Mouse (Mus musculus) 3134 (cell line): ENCODE measurements at regions not wholly inside any gene's neighbourhood (a gene's known extent, or its start where the extent isn't known, plus 50 kb on each side); places are given as distances from the start of the nearest gene placed in this dataset.

Experiments
- DNase-seq: peaks from one replicate; pipeline ENCODE4 v3.0.0-alpha.2; 2011; ENCODE audit warnings: low spot score; ENCODE audit not compliant: insufficient read length; ENCODE audit errors: extremely low read depth

DNA sequence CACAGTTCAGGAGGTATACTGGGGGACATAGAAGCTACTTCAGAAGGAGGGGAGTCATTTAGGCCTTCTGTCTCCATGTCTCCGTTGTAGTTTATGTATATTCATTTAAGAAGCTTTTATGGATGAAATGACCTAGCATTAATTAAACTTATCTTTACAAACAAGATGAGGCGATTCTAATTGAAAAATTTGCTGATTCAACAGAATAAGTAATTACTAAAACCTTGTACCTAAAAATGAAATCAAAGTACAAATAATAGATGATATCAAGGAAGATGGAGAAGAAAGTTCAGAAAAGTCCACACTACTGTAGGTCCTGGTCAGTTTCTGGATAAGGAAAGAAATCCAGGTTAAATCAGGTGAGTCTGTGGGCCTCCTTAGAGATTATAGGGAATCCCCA lies 1429.6 kb downstream of the Slc22a22 start:
- DNase-seq, result no peak

DNA sequence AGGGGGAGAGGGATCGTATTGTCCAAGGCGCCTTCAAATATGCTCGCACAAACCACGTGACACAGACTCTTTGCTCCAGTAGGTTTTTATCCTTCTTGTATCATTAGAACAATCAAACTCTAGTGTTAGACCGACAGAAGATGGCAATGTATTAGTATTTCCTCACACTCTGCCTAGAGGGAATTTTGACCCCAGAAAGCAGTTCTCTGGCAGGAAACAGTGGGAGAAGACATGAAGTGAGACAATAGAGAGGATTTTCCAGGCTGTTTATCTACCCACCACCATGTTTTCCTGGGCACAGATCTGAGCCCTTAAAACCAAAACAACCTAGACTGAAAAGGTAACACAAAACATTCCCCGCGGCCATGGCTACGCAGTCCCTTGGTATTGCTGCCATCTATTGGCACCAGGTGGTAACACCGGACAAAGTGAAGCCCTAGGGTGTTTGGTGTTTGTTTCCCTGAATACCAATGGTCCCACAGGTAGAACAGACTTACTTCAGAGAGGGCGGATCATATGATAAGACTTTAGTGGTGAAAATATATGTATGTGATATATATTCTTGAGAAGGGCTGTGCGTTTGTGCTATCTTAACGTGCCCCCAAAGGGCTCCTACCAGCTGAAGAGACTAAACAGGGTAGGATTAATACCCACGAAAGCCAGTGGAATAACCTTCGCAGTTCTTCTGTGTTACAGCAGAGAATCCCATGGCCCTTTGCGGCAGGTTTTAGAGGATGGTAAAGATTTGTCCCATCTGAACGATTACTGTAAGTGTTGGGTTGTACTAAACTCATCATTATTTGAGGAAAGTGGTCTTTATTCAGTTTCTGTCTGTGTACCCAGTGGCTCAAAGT lies 1430.5 kb downstream of the Slc22a22 start:
- DNase-seq, result no peak

GRCm38 (mm10) chr15:56045510-56046245 lies 1431.7 kb downstream of the Slc22a22 start:
- DNase-seq, result no peak

GRCm38 (mm10) chr15:56043282-56043681 lies 1434.1 kb downstream of the Slc22a22 start:
- DNase-seq, result no peak

DNA sequence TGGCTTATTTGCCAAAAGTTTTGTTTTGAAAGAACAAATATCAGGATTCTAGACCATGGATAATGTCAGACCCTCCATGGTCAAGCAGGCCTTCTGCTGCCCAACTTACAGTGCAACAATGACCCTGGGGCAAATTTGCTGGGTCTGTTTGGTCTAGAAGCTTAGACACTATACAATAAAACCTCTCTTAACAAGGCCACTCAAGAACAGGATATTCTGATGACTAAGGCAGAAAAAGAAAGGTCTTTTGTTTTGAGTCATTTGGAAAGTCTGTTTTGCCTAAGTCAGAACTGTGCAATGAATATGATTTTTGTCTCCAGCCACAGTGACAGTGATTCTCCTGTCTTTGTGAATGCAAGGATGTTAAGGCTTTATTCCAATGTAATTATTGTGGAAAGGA lies 1435.0 kb downstream of the Slc22a22 start:
- DNase-seq, result no peak

DNA sequence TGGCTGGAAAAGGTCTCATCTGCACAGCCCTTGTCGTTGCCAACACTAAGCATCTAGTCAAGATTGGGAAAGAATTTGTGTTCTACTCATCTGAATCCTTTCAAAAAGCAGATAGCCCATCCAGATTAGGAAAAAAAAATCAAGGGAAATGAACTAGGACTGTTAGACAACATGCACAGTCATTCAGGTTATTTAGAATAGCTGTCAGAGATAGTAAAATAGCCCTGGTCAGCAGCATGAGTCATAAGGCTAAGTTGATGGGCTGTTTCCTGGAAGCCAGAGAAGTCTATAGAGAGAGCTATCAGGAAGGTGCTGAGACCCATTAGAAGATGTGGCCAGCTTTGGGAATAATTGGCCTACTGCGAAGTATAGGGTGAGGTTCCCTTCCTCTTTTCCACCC lies 1447.4 kb downstream of the Slc22a22 start:
- no peak for DNase-seq

DNA sequence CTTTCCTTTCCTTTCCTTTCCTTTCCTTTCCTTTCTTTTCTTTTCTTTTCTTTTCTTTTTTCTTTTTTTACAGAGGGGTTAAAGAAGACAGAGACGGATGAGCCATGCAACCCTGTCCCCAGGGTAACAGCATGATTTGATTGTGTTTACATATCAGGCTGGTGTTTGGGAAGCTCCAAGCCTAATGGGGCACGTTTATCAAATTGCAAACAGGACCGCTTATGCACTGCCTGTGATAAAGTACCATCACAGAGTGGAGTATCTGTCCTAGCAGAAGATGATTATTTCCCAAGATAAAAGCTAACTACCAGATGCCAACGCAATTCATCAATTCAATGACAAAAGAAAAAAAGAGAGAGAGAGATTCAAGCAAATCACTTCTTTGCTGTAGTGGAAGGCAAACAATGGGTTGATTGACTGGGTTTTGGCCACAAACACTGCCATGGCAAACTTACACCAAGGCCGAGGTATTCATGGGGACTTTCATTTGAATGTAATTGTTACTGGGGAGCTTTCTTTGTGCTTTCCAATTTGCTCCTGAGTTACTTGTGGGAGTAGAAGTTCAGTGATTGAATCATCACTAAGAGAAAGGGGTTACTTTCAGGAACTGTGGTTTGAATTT lies 1450.1 kb downstream of the Slc22a22 start:
- no peak for DNase-seq

DNA sequence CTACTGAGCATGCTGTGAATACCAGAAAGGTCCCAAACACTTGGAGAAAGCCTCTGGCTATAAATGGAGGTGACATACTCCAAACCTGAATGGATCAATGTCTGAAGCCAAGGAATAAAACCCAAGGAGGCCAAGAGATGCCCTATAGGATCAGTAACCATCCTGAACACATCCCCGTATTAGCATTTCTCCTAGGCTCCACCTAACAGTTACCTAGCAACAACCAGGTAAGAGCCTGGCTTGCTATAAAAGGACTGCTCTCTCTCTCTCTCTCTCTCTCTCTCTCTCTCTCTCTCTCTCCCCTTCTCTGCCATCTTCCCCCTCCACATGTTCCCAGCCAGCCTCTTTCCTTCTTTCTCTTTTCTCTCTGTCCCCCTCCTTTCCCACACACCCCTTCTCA lies 1452.7 kb downstream of the Slc22a22 start:
- no peak for DNase-seq

GRCm38 (mm10) chr15:56023862-56024484 lies 1453.5 kb downstream of the Slc22a22 start:
- no peak for DNase-seq

DNA sequence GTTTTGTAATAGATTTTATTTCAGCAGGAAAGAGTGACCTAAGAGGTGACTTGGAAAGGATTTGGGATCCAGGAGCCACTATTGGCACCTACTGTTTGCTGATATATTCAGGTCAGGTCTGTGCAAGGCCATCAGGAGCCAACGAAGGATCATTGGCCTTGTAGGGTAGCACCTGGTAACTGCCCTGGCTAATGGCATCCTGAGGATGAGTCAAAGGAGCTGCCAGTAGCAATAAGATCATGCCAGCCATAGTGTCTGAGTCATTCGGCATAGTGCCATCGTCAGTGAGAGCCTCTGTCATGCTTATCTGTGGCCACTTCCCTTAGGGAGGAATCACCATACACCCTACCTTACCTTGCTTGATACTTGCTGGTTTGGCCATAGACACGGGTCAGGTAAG lies 1455.1 kb downstream of the Slc22a22 start:
- DNase-seq, result peak; percentile 14

- DNase-seq, result peak; percentile 16
Measured at GRCm38 (mm10) chr15:56018141-56018540, 1459.3 kb downstream of the Slc22a22 start.

DNA sequence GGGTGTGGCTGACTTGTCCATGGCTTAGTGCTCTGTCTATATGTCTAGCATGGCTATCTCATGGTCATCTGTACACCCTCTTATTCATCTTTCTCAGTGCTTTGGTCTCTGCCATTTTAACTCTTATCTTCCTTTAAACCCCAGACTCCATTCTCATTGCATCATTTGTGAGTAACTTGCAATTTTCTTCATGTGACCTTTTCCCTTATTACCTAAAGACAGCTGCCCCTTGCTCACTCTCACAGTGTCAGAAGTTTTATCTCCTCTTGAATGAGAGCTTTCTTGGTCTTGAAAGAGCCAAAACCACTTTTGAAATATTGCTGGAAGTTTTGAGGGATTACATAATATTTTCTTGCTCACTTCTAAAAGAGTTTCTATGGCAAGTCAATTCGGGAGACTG lies 1459.9 kb downstream of the Slc22a22 start:
- DNase-seq, result no peak

DNA sequence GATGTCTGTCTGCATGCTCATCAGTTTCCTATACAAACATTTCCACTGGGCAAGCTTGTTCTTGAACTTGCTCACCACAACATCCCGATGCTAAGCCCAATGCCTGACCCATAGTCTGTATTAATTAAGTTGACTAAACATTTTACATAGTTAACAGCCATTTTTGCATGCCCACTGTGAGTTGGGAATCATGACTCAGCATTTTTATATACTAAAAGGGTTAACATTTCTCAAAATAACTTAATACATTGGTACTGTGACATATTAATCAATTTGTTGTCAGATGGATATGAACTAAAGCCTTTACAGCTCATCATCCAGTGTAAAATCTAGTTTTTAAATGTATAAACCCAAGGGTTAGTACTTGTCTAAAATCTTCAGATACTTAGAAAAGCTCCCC lies 1461.4 kb downstream of the Slc22a22 start:
- no peak for DNase-seq

DNA sequence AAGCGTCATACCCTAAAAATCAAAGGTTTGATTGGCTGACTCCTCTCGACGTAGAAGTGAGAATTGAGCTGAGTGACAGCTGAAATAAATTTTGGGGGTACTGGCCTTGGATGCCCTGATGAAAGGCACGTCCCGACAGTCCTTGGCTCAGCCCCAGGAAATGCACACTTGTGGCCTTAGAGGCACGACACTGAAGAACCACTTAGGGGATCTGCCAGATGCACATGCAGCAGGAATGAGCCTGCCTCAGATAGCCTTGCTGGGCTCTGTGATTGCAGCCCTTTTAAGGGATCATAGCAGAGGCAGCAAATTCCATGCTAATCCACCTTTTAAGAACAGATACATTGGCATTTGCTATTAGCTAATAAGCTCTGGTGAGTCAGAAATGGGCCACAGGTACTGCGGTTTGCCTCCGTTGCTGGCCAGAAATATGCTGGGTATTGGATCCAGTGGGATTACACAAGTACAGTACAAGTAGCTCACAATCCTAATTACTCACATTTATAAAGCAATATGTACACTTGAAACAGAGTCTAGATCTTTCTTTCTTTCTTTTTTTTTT lies 1463.3 kb downstream of the Slc22a22 start:
- no peak for DNase-seq

DNA sequence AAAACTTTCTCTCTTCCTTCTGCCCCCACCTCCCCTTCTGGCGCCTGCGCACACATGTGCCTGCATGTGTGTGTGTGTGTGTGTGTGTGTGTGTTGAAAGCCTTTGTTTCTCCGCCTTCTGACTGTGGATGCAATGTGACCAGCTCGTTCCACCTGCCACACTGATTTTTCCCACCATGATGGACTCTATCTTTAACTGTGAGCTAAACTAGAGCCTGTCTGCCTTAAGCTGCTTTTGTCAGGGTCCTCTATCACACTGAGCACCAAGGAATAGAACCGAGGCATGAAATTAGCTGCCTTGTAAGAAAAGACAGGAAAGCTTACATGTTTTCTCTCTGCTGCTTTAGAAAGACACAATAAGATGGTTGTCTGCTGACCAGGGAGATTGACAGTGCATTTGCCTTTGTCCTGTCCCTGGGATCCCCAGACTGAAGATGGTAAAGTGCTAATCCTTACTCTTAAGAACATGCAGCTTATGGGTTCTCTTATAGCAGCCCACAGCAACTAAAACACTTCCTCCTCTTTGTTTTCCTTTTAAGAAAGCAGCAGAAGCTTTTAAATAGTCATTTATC lies 1468.7 kb downstream of the Slc22a22 start:
- no peak for DNase-seq

- no peak for DNase-seq
Measured at GRCm38 (mm10) chr15:56007376-56007775, 1470.0 kb downstream of the Slc22a22 start.

GRCm38 (mm10) chr15:56005361-56005760 lies 1472.1 kb downstream of the Slc22a22 start:
- DNase-seq, result no peak

DNA sequence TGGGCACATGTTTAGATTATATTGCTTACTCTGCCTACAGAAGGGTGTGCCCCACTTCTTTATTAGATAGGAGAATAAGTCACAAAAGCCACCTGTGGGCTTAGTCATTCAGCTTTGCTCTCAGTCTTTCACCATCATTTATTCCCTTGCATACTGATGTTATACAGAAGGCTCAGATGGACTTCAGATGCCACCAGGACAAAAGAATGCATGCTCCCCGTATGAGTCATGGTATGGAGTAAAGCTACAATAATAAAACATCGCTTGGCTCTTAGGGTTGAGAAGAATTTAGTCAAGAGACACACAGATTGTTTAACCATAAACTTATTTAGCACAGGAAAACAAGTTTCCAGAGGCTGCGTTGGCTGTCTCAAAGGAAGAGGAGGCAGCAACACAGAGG lies 1473.5 kb downstream of the Slc22a22 start:
- DNase-seq, result no peak

- DNase-seq, result no peak
Measured at GRCm38 (mm10) chr15:55999605-56000004, 1477.8 kb downstream of the Slc22a22 start.

GRCm38 (mm10) chr15:55997977-55998376 lies 1479.4 kb downstream of the Slc22a22 start:
- no peak for DNase-seq
